Mouse (Mus musculus) left cerebral cortex, adult 2 months (tissue): Measurements from ENCODE around the gene Eef1g. TPM values are rescaled to one million over a fixed set of nuclear protein-coding genes. Genes with fewer than 3 reads are reported as not detected.

ENCODE experiments used
- DNase-seq, 2 experiments: peaks; one replicate each; pipeline ENCODE4 v3.0.0; 2021 to 2022; ENCODE audit warnings: low spot score in 2 of 2, mixed read lengths in 1 of 2; ENCODE audit errors: extremely low spot score in 1 of 2
- H3K27ac ChIP-seq: fragments of 200-600 bp; 2 replicates; pipeline ENCODE4 v1.8.1; 2022
- H3K4me3 ChIP-seq: fragments of 200-600 bp; 2 replicates; pipeline ENCODE4 v1.8.1; 2022
- CTCF ChIP-seq: fragments of 200-600 bp; IDR thresholded peaks from 2 replicates; pipeline ENCODE4 v1.8.1; 2022; ENCODE audit warnings: antibody characterized with exemption, mild to moderate bottlenecking, moderate library complexity
- intact Hi-C: fragments of 180-260 bp; cut with DNase I; formaldehyde crosslinking; loops from one replicate; pipeline ENCODE4 v1.15.1; 2025
- long read RNA-seq, 2 experiments: library from polyadenylated mRNA; stranded (forward); transcript quantifications; one replicate each; pipeline ENCODE4 v2.0.0; 2021; ENCODE audit warnings: borderline mapping rate in 2 of 2
- total RNA-seq, 2 experiments: library from RNA; stranded (reverse); gene quantifications; 2 replicates each; pipeline ENCODE4 v1.2.3; 2021

Gene Eef1g
- 100 to 1,000 TPM; 228 to 236 TPM for total RNA-seq
- long read RNA-seq, experiment 1, transcript Eef1g-201 (10 exons, 1,864 nt) = major isoform, 110 of 117 reads
- long read RNA-seq, experiment 1, partial matches to known transcripts = 5 of 117 reads
- long read RNA-seq, experiment 1, other reads (novel, unspliced or antisense) = 2 of 117 reads
- long read RNA-seq, experiment 2, transcript Eef1g-201 (10 exons, 1,864 nt) = major isoform, 124 of 134 reads
- long read RNA-seq, experiment 2, partial matches to known transcripts = 8 of 134 reads
- long read RNA-seq, experiment 2, other reads (novel, unspliced or antisense) = 1 of 134 reads

DNA sequence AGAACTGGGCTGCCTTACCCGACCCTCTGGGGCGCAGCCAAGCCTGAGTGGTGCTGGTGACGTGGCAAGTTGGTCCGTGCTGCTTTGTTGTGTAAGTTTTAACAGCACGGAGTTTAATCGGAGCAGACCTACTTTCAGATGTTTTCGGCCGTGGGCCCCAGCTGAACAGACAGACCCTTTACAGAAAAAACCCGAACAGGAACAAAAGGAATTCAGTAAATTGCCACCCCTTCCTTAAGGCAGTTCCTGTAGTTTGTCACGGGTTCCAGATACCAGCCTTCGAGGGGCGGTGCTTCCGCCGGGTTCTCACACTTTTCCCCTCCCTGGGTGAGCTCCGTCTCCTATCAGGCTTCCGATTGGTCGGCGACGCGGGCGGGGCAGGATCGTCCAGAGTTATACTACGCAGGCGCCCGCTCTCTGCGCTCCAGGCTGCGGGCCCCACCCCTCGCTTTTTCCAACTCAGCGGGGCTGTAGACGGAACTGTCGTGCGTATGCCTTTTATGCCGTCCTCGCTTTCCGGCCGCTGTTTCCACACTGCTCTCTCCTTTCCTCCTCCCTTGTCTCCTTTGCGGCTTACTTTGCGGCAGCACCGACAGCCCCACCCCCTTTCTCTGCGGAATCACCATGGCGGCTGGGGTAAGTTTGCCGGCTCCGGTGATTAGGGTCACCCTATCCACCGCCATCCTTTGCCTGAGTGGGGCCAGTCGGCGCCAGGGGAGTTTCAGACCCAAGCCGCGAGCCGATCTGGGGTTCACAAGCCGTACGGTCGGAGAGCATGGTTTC lies at the start of gene Eef1g:
TSS of gene Eef1g (plus strand) at position 452 of the 783 bp plus-strand sequence.
- peak; percentile 98 to 100 for DNase-seq
- no peak for TF ChIP-seq CTCF
- intact Hi-C loops = loop anchor here (1.0 kb wide), 1 partner anchor 13 kb away; the partner anchor contains the start of gene Tut1
- Histone ChIP-seq H3K4me3 (peak within 1 kb of the TSS; percentile 80), H3K27ac (peak within 1 kb of the TSS; percentile 91)

DNA sequence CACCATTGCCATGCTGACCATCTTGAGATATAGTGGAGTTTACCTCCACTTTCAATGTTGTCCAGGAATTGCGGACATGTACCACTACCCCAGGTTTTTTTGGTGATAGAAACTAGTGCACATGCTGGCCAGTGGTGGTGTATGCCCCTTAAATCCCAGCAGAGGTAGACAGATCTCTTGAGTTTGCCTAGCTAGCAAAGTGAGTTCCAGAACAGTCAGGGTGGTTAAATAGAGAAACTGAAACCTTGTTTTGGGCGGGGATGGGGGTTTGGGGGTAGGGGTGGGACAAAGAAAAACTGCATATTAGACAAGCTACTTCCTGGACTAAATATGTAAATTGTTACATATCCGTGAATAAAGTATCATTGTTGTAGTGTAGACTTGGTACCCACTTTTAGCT lies 47.8 kb upstream of the Eef1g start:
- DNase-seq = no peak
- no peak overlapping the region for H3K27ac ChIP-seq
- intact Hi-C loops = no loop called here
- no peak overlapping the region for H3K4me3 ChIP-seq
- no peak for TF ChIP-seq CTCF

DNA sequence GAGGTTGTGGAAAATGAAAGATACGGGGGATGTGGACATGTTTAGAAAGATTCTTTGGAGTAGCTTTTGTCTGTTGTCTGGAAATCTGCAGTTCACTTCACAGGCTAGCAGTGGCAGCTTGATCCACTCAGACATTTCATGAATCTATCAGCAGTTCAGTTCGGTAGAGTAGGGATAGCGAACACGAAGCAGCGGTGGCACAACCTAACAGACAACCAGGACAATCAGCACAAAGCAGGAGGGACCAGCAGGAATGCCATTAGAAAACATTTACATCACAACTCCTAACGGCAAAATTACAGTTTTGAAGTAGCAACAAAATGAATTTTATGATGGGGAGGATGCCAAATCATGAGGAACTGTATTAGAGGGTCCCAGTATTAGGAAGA lies 47.2 kb upstream of the Eef1g start:
- intact Hi-C loops = no loop called here
- H3K27ac ChIP-seq = peak overlapping the region; percentile 90
- TF ChIP-seq CTCF = no peak
- no peak for DNase-seq
- H3K4me3 ChIP-seq = peak overlapping the region; percentile 59

DNA sequence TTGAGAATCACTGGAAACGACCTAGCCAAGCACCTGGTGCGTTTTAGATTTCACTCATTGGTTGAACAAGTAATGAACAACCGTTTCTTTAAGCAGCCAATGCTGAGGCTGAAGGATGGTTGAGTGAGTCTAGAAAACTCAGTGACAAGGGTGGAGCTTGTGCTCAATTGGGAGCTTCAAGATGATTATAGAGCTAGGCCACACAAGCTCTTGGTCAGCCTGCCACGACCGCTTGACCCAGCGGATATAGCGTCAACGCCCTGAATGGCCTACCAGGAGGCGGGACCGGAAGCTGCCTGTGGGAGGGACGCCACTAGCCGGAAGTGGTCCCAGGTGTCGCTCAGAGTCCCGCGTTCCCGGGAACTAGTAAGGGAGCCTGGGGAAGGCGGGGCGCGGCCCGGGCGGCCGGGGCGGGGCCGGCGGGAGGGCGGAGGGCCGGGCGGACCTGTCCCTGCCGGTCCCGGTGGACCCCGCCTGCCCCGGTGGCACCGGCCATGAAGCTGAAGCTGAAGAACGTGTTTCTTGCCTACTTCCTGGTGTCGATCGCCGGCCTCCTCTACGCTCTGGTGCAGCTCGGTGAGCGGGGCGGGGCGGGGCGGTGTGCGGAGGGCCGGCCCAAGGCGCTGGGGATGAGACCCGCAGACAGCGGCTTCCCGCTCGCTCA lies 46.6 kb upstream of the Eef1g start, which contains the start of gene B3gat3:
TSS of gene B3gat3 (plus strand) at position 302 of the 664 bp plus-strand sequence.
- DNase-seq = peak; percentile 92 to 94
- intact Hi-C loops = no loop called here
- H3K27ac ChIP-seq = peak within 1 kb of the TSS; percentile 90
- no peak for TF ChIP-seq CTCF
- H3K4me3 ChIP-seq = peak within 1 kb of the TSS; percentile 59

DNA sequence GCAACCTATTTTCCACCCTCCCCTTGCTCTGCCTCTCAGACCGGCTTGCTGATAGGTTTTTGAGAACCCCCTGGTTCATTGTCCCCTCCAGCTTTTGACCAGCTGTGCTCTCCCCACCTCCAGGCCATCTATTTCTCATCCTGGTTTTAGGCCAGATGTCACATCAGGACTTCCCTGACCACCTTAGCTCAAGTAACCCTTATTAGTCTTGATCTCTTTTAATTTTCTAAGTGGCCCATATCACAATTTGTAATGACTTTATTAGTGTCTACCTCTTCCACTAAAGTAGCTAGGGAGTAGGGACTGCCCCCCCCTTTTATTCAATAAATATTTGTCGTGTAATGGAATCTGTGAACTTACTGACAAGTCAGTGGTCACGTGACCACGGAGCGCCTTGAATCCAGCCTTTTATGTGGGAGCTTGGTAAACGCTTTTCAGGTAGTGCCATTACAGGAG lies 46.0 kb upstream of the Eef1g start:
- Histone ChIP-seq H3K4me3 (peak overlapping the region; percentile 59), H3K27ac (peak overlapping the region; percentile 90)
- TF ChIP-seq CTCF = no peak
- DNase-seq = no peak
- intact Hi-C loops = no loop called here

DNA sequence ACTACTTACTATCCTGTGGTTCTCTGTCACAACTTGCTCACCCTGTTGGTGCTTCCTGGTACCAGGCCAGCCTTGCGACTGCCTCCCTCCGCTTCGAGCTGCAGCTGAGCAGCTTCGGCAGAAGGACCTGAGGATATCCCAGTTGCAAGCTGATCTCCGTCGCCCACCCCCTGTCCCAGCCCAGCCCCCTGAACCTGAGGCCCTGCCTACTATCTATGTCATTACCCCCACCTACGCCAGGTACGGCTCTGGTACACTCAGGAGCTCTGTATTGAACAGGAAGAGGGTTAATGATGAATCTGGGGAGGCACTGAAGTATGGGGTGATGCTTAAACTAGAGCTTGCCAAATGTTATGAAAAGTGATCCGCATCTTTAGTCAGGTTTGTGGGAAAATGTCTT lies 45.1 kb upstream of the Eef1g start:
- no peak for DNase-seq
- H3K4me3 ChIP-seq = no peak overlapping the region
- no peak for TF ChIP-seq CTCF
- intact Hi-C loops = no loop called here
- H3K27ac ChIP-seq = no peak overlapping the region

DNA sequence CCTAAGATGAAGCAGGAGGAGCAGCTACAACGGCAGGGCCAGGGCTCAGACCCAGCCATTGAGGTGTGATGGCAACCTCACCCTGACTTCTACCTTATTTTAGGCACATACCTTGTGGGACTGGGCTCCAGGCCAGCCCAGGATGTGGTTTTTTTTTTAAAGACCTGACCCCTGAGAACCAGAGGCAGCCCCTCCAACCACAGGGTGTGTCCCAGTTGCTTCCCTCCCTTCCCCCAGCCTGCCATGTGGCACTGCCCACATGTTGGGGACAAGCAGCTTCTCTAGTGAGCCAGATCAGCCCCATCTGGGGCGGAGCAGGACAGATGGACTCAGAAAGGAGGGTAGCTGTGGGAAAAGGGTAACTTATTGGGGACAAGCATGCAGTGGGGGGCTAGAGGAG lies 40.1 kb upstream of the Eef1g start:
- H3K27ac ChIP-seq = peak overlapping the region; percentile 7; the same call in 1 of the 2 replicates
- intact Hi-C loops = no loop called here
- no peak for DNase-seq
- no peak for TF ChIP-seq CTCF
- no peak overlapping the region for H3K4me3 ChIP-seq

DNA sequence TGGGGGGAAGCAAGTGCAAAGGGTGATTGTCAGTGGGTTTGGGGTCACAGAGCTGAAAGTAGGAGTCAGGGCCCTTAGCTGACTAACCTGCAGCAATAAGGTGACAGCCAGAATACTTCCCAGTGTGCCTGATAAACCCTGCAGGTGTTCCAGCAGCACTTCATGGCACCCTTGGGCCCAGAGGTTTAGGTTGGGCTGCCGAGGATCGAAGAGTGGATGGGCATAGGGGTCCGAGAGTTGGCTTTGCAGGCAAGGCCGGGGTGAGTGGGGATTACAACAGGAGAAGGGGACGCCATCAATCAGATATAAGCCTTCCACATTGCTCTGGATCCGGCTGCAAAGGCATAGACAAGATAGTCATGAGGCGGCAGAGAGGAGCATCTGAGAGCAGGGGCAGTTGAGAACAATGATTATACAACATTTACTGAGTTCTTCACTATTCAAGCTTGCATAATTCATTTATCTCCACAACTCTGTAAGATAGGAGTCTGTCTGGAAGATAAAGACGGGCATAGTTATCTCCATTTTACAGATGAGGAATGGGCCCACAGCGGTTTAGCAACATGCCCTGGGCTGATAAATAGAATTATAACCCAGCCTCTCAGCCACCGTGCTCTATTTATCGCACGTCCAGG lies 38.8 kb upstream of the Eef1g start:
- intact Hi-C loops = no loop called here
- H3K27ac ChIP-seq = peak overlapping the region; percentile 73
- no peak overlapping the region for H3K4me3 ChIP-seq
- DNase-seq = no peak
- no peak for TF ChIP-seq CTCF

DNA sequence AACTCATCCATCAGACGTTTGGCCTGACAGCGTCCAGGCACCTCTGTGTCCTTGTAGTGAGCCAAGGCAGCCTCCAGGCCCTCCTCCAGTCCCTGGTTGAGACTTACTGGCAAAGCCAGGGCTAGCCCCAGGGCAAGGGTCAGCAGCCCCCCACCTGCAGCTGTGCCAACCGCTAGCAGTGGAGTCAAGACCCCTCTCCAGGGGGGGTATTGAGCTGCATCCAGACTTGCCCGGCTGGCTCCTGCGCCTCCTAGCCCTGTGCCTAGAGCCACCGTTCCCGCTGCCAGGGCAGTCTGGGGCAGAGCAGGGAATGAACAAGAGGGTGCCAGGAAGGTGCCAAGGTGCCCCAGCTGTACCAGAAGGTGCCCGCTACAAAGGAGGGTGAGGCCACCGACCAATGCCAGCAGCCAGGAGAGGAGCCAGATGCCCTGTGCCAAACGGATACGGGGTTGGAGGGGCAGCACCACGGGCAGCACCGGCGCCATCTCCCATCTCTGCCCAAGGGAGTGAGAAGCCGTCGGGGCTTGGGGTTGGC lies 38.1 kb upstream of the Eef1g start:
- no peak for TF ChIP-seq CTCF
- intact Hi-C loops = no loop called here
- DNase-seq = no peak
- H3K27ac ChIP-seq = peak overlapping the region; percentile 73
- H3K4me3 ChIP-seq = peak overlapping the region; percentile 49

DNA sequence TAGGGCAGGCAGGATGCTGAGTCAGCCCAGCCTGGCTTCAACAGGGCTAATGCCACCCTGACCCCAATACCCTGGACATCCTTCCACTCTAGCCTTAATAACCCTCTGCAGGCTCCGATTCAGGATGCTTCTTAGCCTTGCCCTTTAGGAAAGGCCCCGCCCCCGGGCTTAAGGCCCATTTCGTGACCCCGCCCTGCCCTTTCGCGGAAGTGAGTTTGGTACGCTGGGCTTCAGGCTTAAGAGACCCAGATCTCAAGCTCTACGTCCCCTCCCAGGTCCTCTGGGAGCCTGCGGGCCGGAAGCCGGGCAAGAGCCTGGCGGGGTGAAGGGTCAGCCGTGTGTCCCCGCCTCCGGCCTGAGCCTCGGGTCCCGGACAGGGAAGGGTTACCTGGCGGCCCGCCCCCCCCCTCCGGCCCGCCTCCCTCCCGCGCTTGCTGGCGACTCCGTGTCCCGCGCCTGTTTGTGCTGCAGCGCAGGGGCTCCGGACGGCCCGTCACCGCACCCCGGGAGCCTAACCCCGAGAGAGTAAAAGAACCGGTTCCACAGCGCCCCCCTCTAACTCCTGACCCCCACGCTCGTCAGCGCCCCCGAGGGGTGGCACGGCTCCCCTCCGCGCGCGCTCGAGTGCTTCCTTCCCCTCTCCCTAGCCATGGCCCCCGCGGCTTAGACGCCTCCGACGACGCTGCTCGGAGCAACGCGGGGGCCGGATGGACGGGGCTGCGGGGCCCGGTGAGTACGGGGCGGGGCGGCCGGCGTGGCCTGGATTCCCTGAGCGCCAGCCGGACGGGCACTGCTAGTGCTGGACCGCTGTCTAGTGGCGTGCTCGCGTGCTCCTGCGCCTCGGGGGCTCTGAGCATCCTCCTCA lies 37.4 kb upstream of the Eef1g start, which contains the start of the genes Rom1 and Eml3:
TSS of gene Rom1 (minus strand) at position 133 of the 865 bp plus-strand sequence.
TSS of gene Eml3 (plus strand) at position 329 of the 865 bp plus-strand sequence.
- peak; percentile 33 for TF ChIP-seq CTCF
- peak within 1 kb of the TSS; percentile 73 for H3K27ac ChIP-seq
- DNase-seq = peak; percentile 55 to 61
- H3K4me3 ChIP-seq = peak within 1 kb of the TSS; percentile 49
- intact Hi-C loops = no loop called here
